Mouse (Mus musculus) embryonic stem cell, embryonic (primary cell): ENCODE measurements around the gene Tnfrsf19.

Experiments
- CTCF ChIA-PET, 4 experiments: fragments of 300-600 bp in 2 of 4; fragments of 350-600 bp in 2 of 4; sonication (Branson Sonifier 250); formaldehyde crosslinking; loops; one replicate each; lab custom pipeline; 2022; ENCODE audit warnings: inconsistent platforms in 2 of 4; lab: Charles Lee
- POLR2A ChIA-PET, 4 experiments: fragments of 300-600 bp in 2 of 4; fragments of 350-600 bp in 2 of 4; sonication (Branson Sonifier 250); formaldehyde crosslinking; loops; one replicate each; lab custom pipeline; 2022; ENCODE audit warnings: antibody characterized with exemption in 4 of 4, inconsistent platforms in 1 of 4; lab: Charles Lee

The Tnfrsf19 gene

DNA sequence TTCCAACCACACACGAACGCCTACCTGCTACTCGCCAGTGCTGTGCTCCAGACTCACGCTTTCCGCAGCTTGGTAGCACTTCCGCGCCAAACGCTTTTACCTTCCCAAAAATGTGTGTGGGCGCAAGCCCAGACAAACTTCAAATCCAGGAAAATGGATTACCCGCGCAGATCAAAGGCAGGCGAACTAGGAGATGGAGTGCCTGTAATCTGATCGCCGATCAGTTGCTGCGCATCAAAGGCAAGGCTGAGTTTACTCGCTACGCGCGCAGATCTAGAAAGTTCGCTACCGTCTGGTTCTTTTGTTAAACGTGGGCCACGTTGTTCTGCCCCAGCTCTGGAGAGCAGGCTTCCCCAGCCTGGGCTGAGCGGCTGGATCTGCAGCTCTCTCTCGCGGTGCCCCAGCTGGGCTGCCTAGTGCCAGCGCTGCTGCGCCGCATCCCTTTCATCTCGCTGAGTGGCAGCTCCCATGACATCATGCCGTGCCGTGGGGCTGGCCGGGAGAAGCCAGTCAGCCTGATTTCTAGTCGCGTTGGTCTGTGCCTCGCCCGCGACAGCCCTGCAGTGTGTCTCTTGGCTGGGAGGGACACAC is at the start of gene Tnfrsf19:
Gene Tnfrsf19, minus strand, starts transcription at position 400 of the 591 bp plus-strand sequence.
- ChIA-PET CTCF (interaction anchor here in 1 of 4 experiments (1.3 to 1.6 kb wide), 2 partner anchors 15 to 152 kb away, joined by 3 to 4 read pairs; no protein-coding TSS in a partner anchor), POLR2A (interaction anchor here (0.5 to 7.0 kb wide), 40 partner anchors 8 to 412 kb away, joined by 3 to 95 read pairs (median 4); no protein-coding TSS in a partner anchor)

GRCm38 (mm10) chr14:61092073-61092472 is 45.8 kb upstream of the Tnfrsf19 start:
- POLR2A ChIA-PET = interaction anchor here in 1 of 4 experiments (0.5 to 0.7 kb wide), 2 partner anchors 233 to 325 kb away, joined by 3 read pairs; no protein-coding TSS in a partner anchor
- CTCF ChIA-PET = no interaction called here

DNA sequence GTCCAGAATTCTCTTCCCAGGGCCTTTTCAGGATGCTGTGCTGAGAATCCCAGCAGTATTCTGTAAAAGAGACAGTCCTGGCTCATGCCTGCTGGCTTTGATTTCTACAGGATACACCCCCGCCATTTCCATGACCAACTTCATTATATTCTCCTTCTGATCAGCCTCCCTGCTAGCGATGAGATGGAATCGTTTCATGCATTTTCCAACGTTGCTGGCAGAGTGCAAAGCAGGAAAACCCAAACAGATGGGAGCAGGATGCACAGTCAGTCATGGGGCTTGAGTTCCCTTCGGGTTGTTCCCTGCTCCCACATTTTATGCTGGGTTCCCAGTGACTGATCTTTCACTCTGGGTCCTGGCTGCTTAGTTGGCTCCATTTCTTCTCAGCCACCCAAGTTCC is 44.7 kb upstream of the Tnfrsf19 start:
- ChIA-PET CTCF (no interaction called here), POLR2A (no interaction called here)

- CTCF ChIA-PET = no interaction called here
These were observed 41.9 kb upstream of the Tnfrsf19 start for GRCm38 (mm10) chr14:61088187-61088586.

DNA sequence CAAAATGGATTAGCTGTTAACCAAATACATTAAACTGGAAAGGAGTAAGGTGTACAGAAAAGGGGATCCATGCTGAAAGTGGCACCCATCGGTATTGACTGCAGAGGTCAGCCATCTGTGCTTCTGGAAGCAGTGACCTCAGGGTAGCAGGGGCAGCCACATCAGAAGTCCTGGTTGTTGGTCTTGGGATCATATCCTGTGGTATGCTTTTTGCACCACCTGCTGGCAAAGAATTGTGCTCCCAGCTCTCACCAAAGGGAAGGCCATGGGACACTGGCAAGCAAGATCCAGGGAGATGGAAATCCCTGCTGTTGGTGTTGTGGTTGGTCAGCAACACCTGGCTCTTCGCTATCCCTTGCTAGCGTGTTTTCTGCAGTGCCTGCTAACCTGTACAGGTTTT is 39.0 kb upstream of the Tnfrsf19 start:
- POLR2A ChIA-PET = interaction anchor here in 2 of 4 experiments (0.5 to 0.6 kb wide), 2 partner anchors 110 to 363 kb away, joined by 4 to 6 read pairs; no protein-coding TSS in a partner anchor
- CTCF ChIA-PET = interaction anchor here (0.6 to 1.7 kb wide), 9 partner anchors 192 to 299 kb away, joined by 3 to 14 read pairs (median 6); no protein-coding TSS in a partner anchor

More at GRCm38 (mm10) chr14:61088187-61088586, 41.9 kb upstream of the Tnfrsf19 start:
- POLR2A ChIA-PET = no interaction called here

DNA sequence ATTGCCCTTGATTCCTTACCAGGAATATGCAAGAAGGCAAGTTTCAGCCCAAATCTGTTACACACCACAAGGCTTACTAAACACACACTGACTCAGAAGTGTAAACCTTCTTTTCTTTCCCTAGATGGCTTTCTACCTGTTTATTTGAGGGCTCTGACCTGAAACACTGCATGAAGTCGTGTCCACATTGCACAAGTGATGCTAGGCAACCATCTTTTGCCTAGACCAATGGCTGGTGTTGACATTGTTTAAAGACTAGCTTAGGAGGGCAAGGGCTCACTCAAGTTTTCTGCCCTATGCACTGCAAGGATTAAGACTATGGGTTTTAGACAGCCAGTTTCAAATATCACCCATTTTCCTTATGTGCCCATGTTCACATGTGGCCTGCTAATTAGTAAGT is 23.3 kb upstream of the Tnfrsf19 start:
- ChIA-PET POLR2A (interaction anchor here in 1 of 4 experiments (1.6 kb wide), 1 partner anchor 31 kb away, joined by 3 read pairs; no protein-coding TSS in a partner anchor), CTCF (no interaction called here)

DNA sequence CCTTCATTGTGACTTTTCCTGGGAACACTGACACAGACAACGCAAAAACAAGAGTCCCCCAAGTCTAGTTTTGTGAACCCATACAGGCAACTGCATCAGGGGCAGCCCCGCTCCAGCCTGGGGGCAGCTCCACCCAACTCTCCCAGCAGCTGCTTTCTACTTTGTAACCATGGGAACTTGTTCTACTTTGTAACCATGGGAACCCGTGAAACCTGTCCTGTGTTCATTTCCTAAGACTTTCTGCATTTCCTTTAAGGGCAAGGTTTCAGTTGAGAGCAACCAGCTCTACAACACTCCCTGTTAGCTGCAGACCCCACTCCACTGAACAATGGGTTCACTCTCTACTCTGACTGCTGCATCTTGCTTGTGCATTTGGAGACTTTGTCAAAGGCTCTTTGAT is 15.4 kb upstream of the Tnfrsf19 start:
- ChIA-PET CTCF (interaction anchor here in 1 of 4 experiments (0.7 kb wide), 1 partner anchor 44 kb away, joined by 3 read pairs; no protein-coding TSS in a partner anchor), POLR2A (interaction anchor here in 3 of 4 experiments (0.6 to 2.4 kb wide), 10 partner anchors 10 to 151 kb away, joined by 3 to 13 read pairs (median 4); partner anchors contain the start of gene Tnfrsf19 (in 2 of the 3))

GRCm38 (mm10) chr14:61059316-61059945 is 13.1 kb upstream of the Tnfrsf19 start:
- POLR2A ChIA-PET = interaction anchor here in 3 of 4 experiments (1.2 to 5.5 kb wide), 6 partner anchors 13 to 77 kb away, joined by 3 to 20 read pairs (median 7); partner anchors contain the start of gene Tnfrsf19 (in 2 of the 3)
- CTCF ChIA-PET = interaction anchor here in 1 of 4 experiments (1.0 kb wide), 1 partner anchor 260 kb away, joined by 6 read pairs; no protein-coding TSS in a partner anchor

GRCm38 (mm10) chr14:61056962-61057361 is 10.7 kb upstream of the Tnfrsf19 start:
- CTCF ChIA-PET = no interaction called here
- POLR2A ChIA-PET = interaction anchor here in 3 of 4 experiments (0.6 to 5.5 kb wide), 7 partner anchors 9 to 227 kb away, joined by 3 to 20 read pairs (median 3); partner anchors contain the start of gene Tnfrsf19 (in 2 of the 3)

- CTCF ChIA-PET = no interaction called here
These were observed 10.2 kb upstream of the Tnfrsf19 start for GRCm38 (mm10) chr14:61056445-61056844.

GRCm38 (mm10) chr14:61055864-61056263 is 9.6 kb upstream of the Tnfrsf19 start:
- CTCF ChIA-PET = no interaction called here
- POLR2A ChIA-PET = interaction anchor here in 3 of 4 experiments (1.2 to 5.5 kb wide), 4 partner anchors 9 to 44 kb away, joined by 3 to 20 read pairs (median 7); partner anchors contain the start of gene Tnfrsf19 (in 3 of the 3)

More at GRCm38 (mm10) chr14:61056445-61056844, 10.2 kb upstream of the Tnfrsf19 start:
- POLR2A ChIA-PET = interaction anchor here in 3 of 4 experiments (1.3 to 5.5 kb wide), 4 partner anchors 10 to 44 kb away, joined by 4 to 20 read pairs (median 8); partner anchors contain the start of gene Tnfrsf19 (in 3 of the 3)

DNA sequence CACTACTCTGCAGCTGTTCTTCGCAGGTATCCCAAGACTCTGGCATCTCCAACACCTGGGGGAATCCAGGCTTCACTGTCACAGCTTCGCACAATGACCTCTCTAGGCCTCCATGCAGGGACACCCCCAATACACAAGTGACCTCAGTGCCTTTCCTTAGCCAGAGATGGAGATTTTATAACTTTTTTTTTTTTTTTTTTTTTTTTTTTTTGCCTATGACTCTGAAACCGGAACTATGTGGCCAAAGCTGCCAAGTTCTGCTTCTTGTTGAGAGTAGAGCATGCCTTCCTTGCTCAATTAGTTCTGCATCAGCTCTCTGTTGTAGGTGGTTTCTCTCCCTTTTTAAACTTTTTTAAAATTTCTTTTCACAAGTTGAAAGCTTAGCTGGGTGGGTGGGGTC is 5.9 kb upstream of the Tnfrsf19 start:
- ChIA-PET CTCF (interaction anchor here in 2 of 4 experiments (0.6 to 0.8 kb wide), 2 partner anchors 9 to 30 kb away, joined by 3 to 4 read pairs; no protein-coding TSS in a partner anchor), POLR2A (interaction anchor here (0.5 to 0.9 kb wide), 6 partner anchors 11 to 683 kb away, joined by 3 to 8 read pairs (median 6); no protein-coding TSS in a partner anchor)

GRCm38 (mm10) chr14:61045446-61046090 is 722 bp downstream of the Tnfrsf19 start:
- ChIA-PET POLR2A (interaction anchor here (0.5 to 7.0 kb wide), 40 partner anchors 7 to 1286 kb away, joined by 3 to 95 read pairs (median 5); no protein-coding TSS in a partner anchor), CTCF (interaction anchor here in 1 of 4 experiments (1.3 to 1.6 kb wide), 2 partner anchors 14 to 152 kb away, joined by 3 to 4 read pairs; no protein-coding TSS in a partner anchor)

- ChIA-PET POLR2A (interaction anchor here in 3 of 4 experiments (0.8 to 7.0 kb wide), 15 partner anchors 10 to 204 kb away, joined by 3 to 95 read pairs (median 3); no protein-coding TSS in a partner anchor), CTCF (interaction anchor here in 1 of 4 experiments (0.7 kb wide), 1 partner anchor 21 kb away, joined by 3 read pairs; no protein-coding TSS in a partner anchor)
These were observed 2.0 kb downstream of the Tnfrsf19 start for GRCm38 (mm10) chr14:61044316-61044715.

DNA sequence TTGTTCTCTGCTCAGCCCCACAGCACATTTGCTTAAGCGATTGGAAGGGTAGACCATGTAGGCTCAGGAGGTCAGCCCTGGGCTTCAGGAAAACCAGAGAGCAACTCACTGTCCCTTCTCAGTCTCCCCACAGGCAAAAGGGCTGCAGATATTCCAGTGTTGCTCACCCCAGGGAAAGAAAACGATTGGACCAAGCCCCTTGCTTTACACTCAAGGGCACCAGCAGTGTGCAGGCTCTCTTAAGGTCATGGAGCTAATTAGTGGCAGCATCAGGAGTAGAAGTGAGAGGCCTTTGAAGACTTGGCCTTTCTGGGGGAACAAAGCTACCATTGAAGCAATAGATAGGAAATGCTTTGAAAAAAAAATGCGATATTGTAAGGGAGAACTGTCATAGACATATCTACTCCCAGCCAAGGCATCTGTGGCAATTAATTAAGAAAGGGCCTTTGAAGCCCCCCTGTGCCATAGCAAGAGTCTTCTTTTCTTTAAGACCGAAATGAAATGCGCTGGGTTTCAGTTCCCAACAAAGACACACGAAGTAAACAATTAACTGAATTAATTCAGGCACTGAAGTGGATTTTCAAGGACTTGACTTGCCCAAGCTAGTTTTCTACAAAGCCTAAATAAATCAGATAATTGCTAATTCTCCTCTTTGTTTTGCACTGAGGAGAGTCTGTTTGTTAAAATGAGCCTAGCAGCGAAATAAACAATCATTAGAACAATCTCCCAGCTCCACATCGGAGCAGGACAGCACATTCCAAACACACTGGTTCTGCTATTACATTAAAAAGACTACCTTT is 2.6 kb downstream of the Tnfrsf19 start:
- ChIA-PET POLR2A (interaction anchor here (0.7 to 7.0 kb wide), 19 partner anchors 11 to 279 kb away, joined by 3 to 95 read pairs (median 3); no protein-coding TSS in a partner anchor), CTCF (interaction anchor here in 1 of 4 experiments (0.6 to 0.7 kb wide), 2 partner anchors 9 to 21 kb away, joined by 3 to 4 read pairs; no protein-coding TSS in a partner anchor)

DNA sequence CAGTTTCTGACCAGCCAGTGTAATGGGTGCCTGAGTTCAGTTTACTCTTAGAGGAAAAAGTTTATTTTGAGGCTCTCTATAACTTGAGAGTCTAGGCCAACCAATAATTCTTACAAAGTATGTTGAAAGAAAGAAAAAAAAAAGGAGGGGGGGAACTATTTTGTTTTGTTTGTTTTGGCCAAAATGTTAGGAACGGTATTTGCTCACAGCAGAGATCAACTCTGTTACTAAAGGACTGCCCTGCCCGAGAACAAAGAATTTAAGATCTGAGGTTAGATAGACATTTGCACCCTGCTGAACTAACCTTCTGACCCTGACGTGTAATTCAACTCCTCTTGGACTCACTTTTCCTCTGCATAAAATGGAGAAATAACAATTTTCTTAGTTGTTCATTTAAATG is 4.0 kb downstream of the Tnfrsf19 start:
- POLR2A ChIA-PET = interaction anchor here in 2 of 4 experiments (1.3 to 7.0 kb wide), 4 partner anchors 13 to 277 kb away, joined by 3 to 95 read pairs (median 6); no protein-coding TSS in a partner anchor
- CTCF ChIA-PET = no interaction called here

GRCm38 (mm10) chr14:61040236-61040635 is 6.1 kb downstream of the Tnfrsf19 start:
- POLR2A ChIA-PET = interaction anchor here in 1 of 4 experiments (0.9 kb wide), 1 partner anchor 18 kb away, joined by 3 read pairs; no protein-coding TSS in a partner anchor

More at GRCm38 (mm10) chr14:61040236-61040635, 6.1 kb downstream of the Tnfrsf19 start:
- CTCF ChIA-PET = interaction anchor here in 1 of 4 experiments (1.2 kb wide), 1 partner anchor 9 kb away, joined by 3 read pairs; no protein-coding TSS in a partner anchor
